Mouse (Mus musculus): ENCODE data around the gene Hist1h2af.

GRCm38 (mm10) chr13:23536076-23536822, 2.5 kb downstream of the Hist1h2af start:
- TF ChIP-seq CTCF (IDR thresholded peaks at IDR 0.05; ENCODE audit: borderline replicate concordance, control insufficient read depth, extremely low read depth, insufficient read depth, low read length, poor library complexity), result no peak
- TF ChIP-seq POLR2A (IDR thresholded peaks at IDR 0.05; ENCODE audit: control insufficient read depth, extremely low read depth, insufficient read depth, low read length, poor library complexity), result no peak
